Mouse (Mus musculus) megakaryocyte, embryonic 14.5 days (primary cell): ENCODE results near the gene Grk3.

Source experiments
- FLI1 ChIP-seq: IDR thresholded peaks from 2 replicates; pipeline ENCODE4 v1.6.1; 2012; ENCODE audit warnings: low read length, inconsistent platforms, mixed read lengths
- GATA1 ChIP-seq: IDR thresholded peaks from 3 replicates; pipeline ENCODE4 v1.6.1; 2012; ENCODE audit warnings: mixed read lengths, low read length, inconsistent platforms, borderline replicate concordance

GRCm38 (mm10) chr5:113006997-113007396 lies 8.6 kb downstream of the Grk3 start:
- no peak for TF ChIP-seq GATA1
- no peak for TF ChIP-seq FLI1
